Mouse (Mus musculus) kidney, adult 2 months (tissue): ENCODE data around the gene Gm17728. TPM values are rescaled to one million over a fixed set of nuclear protein-coding genes. Genes with fewer than 3 reads are reported as not detected.
"Not testable (repeated sequence)": the region's sequence is repeated elsewhere in the genome, so short reads cannot be mapped to it uniquely, and the experiment has no call there.

Source experiments
- DNase-seq: peaks from one replicate; pipeline ENCODE4 v3.0.0; 2021
- H3K27ac ChIP-seq: fragments of 200-500 bp; 2 replicates; pipeline ENCODE4 v1.5.1; 2012; ENCODE audit warnings: low read depth, low read length, control low read depth, inconsistent platforms; ENCODE audit not compliant: insufficient read depth
- H3K27me3 ChIP-seq: fragments of 200-500 bp; replicated peaks from 2 replicates; pipeline ENCODE4 v1.6.1; 2012; ENCODE audit warnings: mild to moderate bottlenecking, moderate library complexity, low read length, inconsistent platforms; ENCODE audit not compliant: control insufficient read depth, insufficient read depth
- H3K36me3 ChIP-seq: fragments of 200-500 bp; 2 replicates; pipeline ENCODE4 v1.6.1; 2012; ENCODE audit warnings: mild to moderate bottlenecking, moderate library complexity, low read length, inconsistent platforms; ENCODE audit not compliant: control insufficient read depth, insufficient read depth
- H3K4me1 ChIP-seq: fragments of 200-500 bp; 2 replicates; pipeline ENCODE4 v1.6.1; 2011; ENCODE audit warnings: low read length; ENCODE audit not compliant: control insufficient read depth, insufficient read depth
- H3K4me3 ChIP-seq: fragments of 200-500 bp; 2 replicates; pipeline ENCODE4 v1.5.1; 2011; ENCODE audit warnings: mild to moderate bottlenecking, low read depth, low read length, control low read depth; ENCODE audit not compliant: insufficient read depth
- CTCF ChIP-seq: fragments of 200-500 bp; conservative IDR thresholded peaks from 2 replicates; pipeline ENCODE4 v1.5.1; 2011; ENCODE audit warnings: low read depth, mild to moderate bottlenecking, control low read depth, low read length, moderate library complexity, mixed read lengths; ENCODE audit not compliant: insufficient read depth, insufficient read length
- POLR2A ChIP-seq: fragments of 200-500 bp; IDR thresholded peaks from one replicate; pipeline ENCODE4 v1.6.1; 2011; ENCODE audit warnings: low read depth, low read length, control low read depth
- WGBS: fragments of 180-500 bp; shearing (Covaris S2); methylation state at CpG from one replicate; pipeline ENCODE4 v1.1.7; 2018; 5-methylcytosine and 5-hydroxymethylcytosine counted together
- polyA plus RNA-seq: library from polyadenylated mRNA; depleted of rRNA; stranded (reverse); fragments of >200 nt; gene quantifications from 2 replicates; pipeline ENCODE4 v1.2.3, GENCODE M21; 2012; rRNA removed

Gene Gm17728
- not detected in 2 replicates for polyA plus RNA-seq

GRCm38 (mm10) chr17:9421760-9422159 is at the start of gene Gm17728:
Gene Gm17728 (plus strand): TSS chr17:9422060.
- H3K36me3 ChIP-seq: not testable (repeated sequence)

GRCm38 (mm10) chr17:9397493-9397892 is 24.4 kb upstream of the Gm17728 start:
- no peak for DNase-seq

More at GRCm38 (mm10) chr17:9421760-9422159, at the start of gene Gm17728:
- not testable (repeated sequence) for H3K27ac ChIP-seq, H3K4me3 ChIP-seq, H3K27me3 ChIP-seq, DNase-seq, H3K4me1 ChIP-seq
- whole genome bisulfite sequencing: 93% methylated on average over 8 of the region's 8 CpGs

GRCm38 (mm10) chr17:9398551-9398950 is 23.3 kb upstream of the Gm17728 start:
- no peak for TF ChIP-seq CTCF
- TF ChIP-seq POLR2A: no peak
- H3K27me3 ChIP-seq: no peaks in the 10 kb centered on the region
- 35% methylated on average over 4 of the region's 4 CpGs for WGBS
- H3K36me3 ChIP-seq: no peaks in the 10 kb centered on the region
- DNase-seq: no peak
- no peak overlapping the region for H3K27ac ChIP-seq
- no peaks in the 10 kb centered on the region for H3K4me1 ChIP-seq
- no peak overlapping the region for H3K4me3 ChIP-seq

More at GRCm38 (mm10) chr17:9397493-9397892, 24.4 kb upstream of the Gm17728 start:
- no peak overlapping the region for H3K4me3 ChIP-seq
- TF ChIP-seq POLR2A (no peak), CTCF (no peak)
- no peaks in the 10 kb centered on the region for H3K4me1 ChIP-seq
- H3K36me3 ChIP-seq: no peaks in the 10 kb centered on the region
- no peak overlapping the region for H3K27ac ChIP-seq
- no peaks in the 10 kb centered on the region for H3K27me3 ChIP-seq
- WGBS: 86% methylated on average over 7 of the region's 7 CpGs

- H3K36me3 ChIP-seq: no peaks in the 10 kb centered on the region
- 90% methylated on average over 3 of the region's 3 CpGs for WGBS
- H3K27me3 ChIP-seq: no peaks in the 10 kb centered on the region; the same call in 1 of the 2 replicates
- H3K4me3 ChIP-seq: no peak overlapping the region
- no peak overlapping the region for H3K27ac ChIP-seq
- no peak for DNase-seq
- no peaks in the 10 kb centered on the region for H3K4me1 ChIP-seq
- TF ChIP-seq POLR2A: no peak
- TF ChIP-seq CTCF: no peak
Measured at GRCm38 (mm10) chr17:9403991-9404390, 17.9 kb upstream of the Gm17728 start.

- Histone ChIP-seq H3K4me3 (no peak overlapping the region), H3K27ac (no peak overlapping the region), H3K36me3 (no peaks in the 10 kb centered on the region), H3K4me1 (no peaks in the 10 kb centered on the region), H3K27me3 (no peaks in the 10 kb centered on the region; the same call in 1 of the 2 replicates)
- TF ChIP-seq CTCF (no peak), POLR2A (no peak)
- no peak for DNase-seq
- 55% methylated on average over 6 of the region's 6 CpGs for WGBS
Measured at GRCm38 (mm10) chr17:9407640-9408039, 14.2 kb upstream of the Gm17728 start.

- DNase-seq: no peak
- Histone ChIP-seq H3K27me3 (no peaks in the 10 kb centered on the region), H3K36me3 (no peaks in the 10 kb centered on the region), H3K4me3 (no peak overlapping the region), H3K4me1 (no peaks in the 10 kb centered on the region), H3K27ac (no peak overlapping the region)
- 77% methylated on average over 2 of the region's 2 CpGs for WGBS
- TF ChIP-seq POLR2A (no peak), CTCF (no peak)
Measured at GRCm38 (mm10) chr17:9419016-9419415, 2.8 kb upstream of the Gm17728 start.

- DNase-seq: no peak
- H3K4me1 ChIP-seq: no peaks in the 10 kb centered on the region
- no peaks in the 10 kb centered on the region for H3K36me3 ChIP-seq
- TF ChIP-seq CTCF (no peak), POLR2A (no peak)
- H3K27me3 ChIP-seq: no peaks in the 10 kb centered on the region
- H3K27ac ChIP-seq: no peak overlapping the region
- WGBS: 34% methylated on average over 7 of the region's 7 CpGs
- no peak overlapping the region for H3K4me3 ChIP-seq
Measured at GRCm38 (mm10) chr17:9428374-9428994, 6.6 kb downstream of the Gm17728 start.
